Mouse (Mus musculus) testis, adult 2 months (tissue): ENCODE measurements around the gene Dpp9. TPM values are rescaled to one million over a fixed set of nuclear protein-coding genes. Genes with fewer than 3 reads are reported as not detected.

Source experiments
- H3K27ac ChIP-seq: fragments of 200-500 bp; 2 replicates; pipeline ENCODE4 v1.5.1; 2012; ENCODE audit warnings: low read depth, low read length; ENCODE audit not compliant: control insufficient read depth, insufficient read depth
- H3K27me3 ChIP-seq: fragments of 200-500 bp; 2 replicates; pipeline ENCODE4 v1.6.1; 2012; ENCODE audit warnings: mild to moderate bottlenecking, low read length, moderate library complexity; ENCODE audit not compliant: control insufficient read depth, insufficient read depth
- H3K36me3 ChIP-seq: fragments of 200-500 bp; 2 replicates; pipeline ENCODE4 v1.6.1; 2012; ENCODE audit warnings: mild to moderate bottlenecking, low read length; ENCODE audit not compliant: control insufficient read depth, insufficient read depth
- H3K4me1 ChIP-seq: fragments of 200-500 bp; 2 replicates; pipeline ENCODE4 v1.6.1; 2012; ENCODE audit warnings: low read length; ENCODE audit not compliant: control insufficient read depth, insufficient read depth
- H3K4me3 ChIP-seq: fragments of 200-500 bp; 2 replicates; pipeline ENCODE4 v1.5.1; 2012; ENCODE audit warnings: low read depth, mild to moderate bottlenecking, low read length, moderate library complexity, mixed read lengths; ENCODE audit not compliant: control insufficient read depth
- CTCF ChIP-seq: fragments of 200-500 bp; IDR thresholded peaks from 2 replicates; pipeline ENCODE4 v1.5.1; 2012; ENCODE audit warnings: low read depth, mild to moderate bottlenecking, inconsistent platforms, low read length, moderate library complexity; ENCODE audit not compliant: control insufficient read depth, insufficient read depth, insufficient replicate concordance
- POLR2A ChIP-seq: fragments of 200-500 bp; IDR thresholded peaks from 2 replicates; pipeline ENCODE4 v1.6.1; 2012; ENCODE audit warnings: low read depth, mild to moderate bottlenecking, inconsistent platforms, low read length, moderate library complexity; ENCODE audit not compliant: control insufficient read depth
- polyA plus RNA-seq: library from polyadenylated mRNA; depleted of rRNA; stranded (reverse); fragments of >200 nt; gene quantifications from 2 replicates; pipeline ENCODE4 v1.2.3, GENCODE M21; 2012; rRNA removed

Gene Dpp9
- 12.8 and 15.0 TPM in 2 replicates for polyA plus RNA-seq

GRCm38 (mm10) chr17:56218377-56219191, at the start of gene Dpp9:
Gene Dpp9, minus strand, starts transcription at chr17:56218905.
- Histone ChIP-seq H3K4me3 (peak within 1 kb of the TSS; percentile 90), H3K27me3 (no peaks in the 10 kb centered on the region), H3K4me1 (peaks cover 12% of the 10 kb centered on the region), H3K27ac (peak within 1 kb of the TSS; percentile 70), H3K36me3 (no peaks in the 10 kb centered on the region)
- TF ChIP-seq POLR2A = peak; percentile 22; the same call in 1 of the 2 replicates
- no peak for TF ChIP-seq CTCF

DNA sequence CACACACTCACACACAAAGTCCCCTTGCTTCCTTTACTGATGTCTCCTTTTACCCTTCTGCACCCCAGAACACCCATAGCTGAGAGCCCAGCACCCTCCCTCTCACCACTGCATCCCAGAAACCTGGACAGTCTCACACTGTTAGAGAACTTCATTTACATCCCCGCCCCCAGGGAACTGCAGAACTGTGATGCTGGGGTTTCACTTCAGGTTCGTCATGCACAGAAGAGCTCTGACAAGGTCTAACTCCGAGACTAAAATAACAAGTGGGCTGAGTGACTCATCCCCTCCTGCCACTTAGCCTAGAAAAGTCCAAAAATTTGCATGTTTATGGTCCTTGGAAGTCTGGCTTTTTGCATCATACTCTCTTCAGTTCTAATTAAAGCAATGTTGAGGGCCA, 47.6 kb upstream of the Dpp9 start:
- Histone ChIP-seq H3K4me1 (no peaks in the 10 kb centered on the region; the same call in 1 of the 2 replicates), H3K27ac (no peak overlapping the region), H3K36me3 (no peaks in the 10 kb centered on the region), H3K4me3 (no peak overlapping the region), H3K27me3 (no peaks in the 10 kb centered on the region)
- TF ChIP-seq POLR2A (no peak), CTCF (no peak)

GRCm38 (mm10) chr17:56265869-56266268, 47.2 kb upstream of the Dpp9 start:
- H3K4me1 ChIP-seq = no peaks in the 10 kb centered on the region; the same call in 1 of the 2 replicates
- TF ChIP-seq POLR2A (no peak), CTCF (no peak)
- no peak overlapping the region for H3K27ac ChIP-seq
- H3K4me3 ChIP-seq = no peak overlapping the region
- H3K27me3 ChIP-seq = no peaks in the 10 kb centered on the region
- H3K36me3 ChIP-seq = no peaks in the 10 kb centered on the region

GRCm38 (mm10) chr17:56265011-56265410, 46.3 kb upstream of the Dpp9 start:
- H3K4me1 ChIP-seq = no peaks in the 10 kb centered on the region; the same call in 1 of the 2 replicates
- TF ChIP-seq POLR2A (no peak), CTCF (no peak)
- no peak overlapping the region for H3K4me3 ChIP-seq
- no peaks in the 10 kb centered on the region for H3K27me3 ChIP-seq
- no peaks in the 10 kb centered on the region for H3K36me3 ChIP-seq
- no peak overlapping the region for H3K27ac ChIP-seq

GRCm38 (mm10) chr17:56264020-56264419, 45.3 kb upstream of the Dpp9 start:
- TF ChIP-seq POLR2A (no peak), CTCF (peak; percentile 81; the same call in 1 of the 2 replicates)
- Histone ChIP-seq H3K36me3 (no peaks in the 10 kb centered on the region), H3K4me3 (no peak overlapping the region), H3K4me1 (no peaks in the 10 kb centered on the region; the same call in 1 of the 2 replicates), H3K27ac (no peak overlapping the region), H3K27me3 (no peaks in the 10 kb centered on the region)

DNA sequence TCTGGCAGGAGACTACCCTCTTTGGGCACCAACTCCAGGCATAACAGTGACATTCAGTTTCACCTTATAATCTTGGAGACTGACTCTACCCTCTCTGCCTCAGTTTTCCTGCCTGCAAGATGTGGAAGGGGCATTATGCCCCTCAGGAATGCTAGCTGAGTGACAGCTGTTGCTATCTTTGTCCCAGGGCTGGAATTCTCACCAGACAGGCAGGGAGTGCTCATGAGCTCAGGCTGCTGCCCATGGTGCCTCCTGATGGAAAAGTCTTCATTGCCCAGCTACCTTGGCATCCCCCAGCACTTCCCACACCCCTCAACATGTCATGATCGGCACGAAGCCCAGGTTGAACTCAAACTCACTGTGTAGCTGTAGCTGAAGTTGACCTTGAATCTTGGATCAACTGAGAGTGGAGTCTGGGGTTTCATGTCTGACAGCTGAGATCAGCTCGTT, 44.0 kb upstream of the Dpp9 start:
- Histone ChIP-seq H3K36me3 (no peaks in the 10 kb centered on the region), H3K4me3 (no peak overlapping the region), H3K27ac (no peak overlapping the region), H3K4me1 (peaks cover under 1% of the 10 kb centered on the region), H3K27me3 (no peaks in the 10 kb centered on the region)
- TF ChIP-seq POLR2A = no peak
- no peak for TF ChIP-seq CTCF

DNA sequence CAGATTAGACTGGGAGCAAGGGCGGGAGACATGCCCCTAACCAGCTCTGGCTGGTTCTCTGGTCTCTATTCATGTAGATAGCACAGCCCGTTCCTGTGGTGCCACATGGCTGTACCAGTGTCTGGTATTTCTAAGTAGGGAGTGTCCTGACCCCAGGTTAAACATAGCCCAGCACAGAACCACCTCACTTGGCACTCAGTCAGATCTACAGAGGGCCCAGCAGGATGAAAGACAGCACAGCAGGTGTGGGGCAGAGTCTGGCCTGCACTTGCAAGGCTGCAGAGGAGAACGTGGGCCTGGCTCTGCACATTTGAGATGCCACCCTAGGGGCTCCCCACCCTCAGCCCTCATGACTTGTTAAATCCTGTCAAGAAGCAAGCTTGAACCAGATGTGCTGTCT, 42.5 kb upstream of the Dpp9 start:
- Histone ChIP-seq H3K36me3 (no peaks in the 10 kb centered on the region), H3K4me1 (peaks cover 5% of the 10 kb centered on the region), H3K27me3 (no peaks in the 10 kb centered on the region), H3K27ac (no peak overlapping the region), H3K4me3 (no peak overlapping the region)
- TF ChIP-seq POLR2A (no peak), CTCF (no peak)
